Mouse (Mus musculus): ENCODE measurements around the gene Nabp2.

The Nabp2 gene

DNA sequence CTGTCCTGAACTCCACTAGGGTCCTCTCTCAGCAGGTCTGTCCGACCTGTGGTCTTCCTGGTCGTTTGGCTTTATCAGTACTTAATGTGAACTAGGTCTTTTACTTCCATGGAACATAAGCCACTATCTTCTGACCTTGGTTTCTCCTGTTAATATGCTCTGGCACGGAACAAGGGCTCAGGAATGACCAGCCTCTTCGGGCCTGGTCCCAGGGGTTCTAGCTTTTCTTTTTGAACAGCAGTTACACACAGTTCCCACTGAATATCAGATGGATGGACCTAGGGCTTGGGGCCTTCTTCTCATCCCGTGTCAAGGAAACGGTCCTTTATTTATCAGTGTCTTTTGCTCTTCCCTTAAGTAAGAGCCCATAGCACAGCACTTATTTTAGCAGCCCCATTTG, 49.5 kb downstream of the Nabp2 start:
- in situ Hi-C loops (cut with MseI, MboI): no loop called here

DNA sequence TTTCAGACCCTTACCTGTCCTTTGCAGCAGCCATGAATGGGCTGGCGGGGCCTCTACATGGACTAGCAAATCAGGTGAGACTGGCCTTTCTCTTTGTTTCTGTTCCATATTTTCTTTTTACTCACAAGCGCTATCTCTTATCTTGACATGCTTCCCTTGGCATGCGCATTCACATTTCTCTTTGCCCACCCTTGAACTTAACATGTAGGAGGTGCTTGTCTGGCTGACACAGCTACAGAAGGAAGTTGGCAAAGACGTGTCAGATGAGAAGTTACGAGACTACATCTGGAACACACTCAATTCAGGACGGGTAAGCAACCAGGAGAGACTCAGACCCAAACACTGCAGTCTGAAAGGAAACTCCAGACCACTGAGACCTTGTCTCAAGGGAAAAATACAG, 52.1 kb downstream of the Nabp2 start:
- in situ Hi-C loops (cut with MseI, MboI): no loop called here

DNA sequence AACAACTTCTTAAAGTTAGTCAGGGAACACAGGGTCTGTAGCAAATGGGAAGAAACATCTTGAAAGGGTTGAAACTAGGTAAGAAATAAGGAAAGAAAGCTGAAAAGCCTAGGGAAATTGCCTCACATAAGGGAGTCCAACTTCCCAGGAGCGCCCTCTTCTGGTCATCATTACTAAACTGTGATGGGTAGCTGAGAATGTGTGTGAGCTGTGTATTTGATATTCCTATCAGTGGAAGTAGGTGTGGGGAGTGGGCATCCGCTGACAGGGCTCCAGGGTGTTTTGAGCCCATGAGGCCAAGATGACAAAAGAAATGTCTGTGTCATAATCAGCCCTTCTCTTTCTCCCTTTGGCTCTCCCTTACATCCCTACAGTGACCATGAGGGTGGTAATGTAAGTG, 52.5 kb downstream of the Nabp2 start:
- in situ Hi-C loops (cut with MseI, MboI): no loop called here
